In genomic region chr7:50205268-50205667, GRCm38 (mm10) we compare ENCODE assay signal across 8 mouse cellular contexts.
DNase-seq lines count a peak whose midpoint lies in the region; ATAC-seq lines count a peak whose summit lies in the region.

No protein-coding gene starts in this region.

- peak; percentile 6 to 44 for DNase-seq in layer of hippocampus, adult 18-20 months (ENCODE audit: low spot score in 2 of 2)
- DNase-seq in layer of hippocampus, adult 9-10 months (ENCODE audit: low spot score), result no peak
- peak; percentile 66 for DNase-seq in heart, adult 8-10 months (ENCODE audit: low spot score)
- DNase-seq in skeletal muscle tissue, adult 2 months (ENCODE audit: low read depth, low spot score), result peak; percentile 14
- DNase-seq in MN1 (ENCODE audit: low spot score), result no peak
- DNase-seq in c-Kit-positive CD71-positive TER-119-positive erythroid progenitor cells, embryonic 14.5 days (ENCODE audit: low spot score), result no peak
- no peak for DNase-seq in spleen, postnatal 4 days (ENCODE audit: low spot score in 2 of 2)

- peak; percentile 74 for ATAC-seq in kidney, embryonic 16.5 days (ENCODE audit: low FRiP score, low TSS enrichment)

- no peak overlapping the region for H3K4me3 ChIP-seq in kidney, embryonic 16.5 days (ENCODE audit: low read length)

- no peaks in the 10 kb centered on the region for H3K27me3 ChIP-seq in kidney, embryonic 16.5 days (ENCODE audit: insufficient read depth, low read length)

- no peak overlapping the region for H3K4me2 ChIP-seq in kidney, embryonic 16.5 days (replicated peaks; ENCODE audit: low read depth, low read length)

- 42% methylated on average over 2 of the region's 2 CpGs for WGBS in kidney, embryonic 16.5 days

- H3K4me1 ChIP-seq in kidney, embryonic 16.5 days (ENCODE audit: insufficient read depth, low read length), result peaks cover 5% of the 10 kb centered on the region; the same call in 1 of the 2 replicates

- no peak overlapping the region for H3K9ac ChIP-seq in kidney, embryonic 16.5 days (replicated peaks; ENCODE audit: low read length)

- 0 out of 2 replicates have a peak overlapping the region, but pooled peaks have one; percentile 46 for H3K27ac ChIP-seq in kidney, embryonic 16.5 days (ENCODE audit: low read length)

- H3K9me3 ChIP-seq in kidney, embryonic 16.5 days (ENCODE audit: low read length), result no peaks in the 10 kb centered on the region

- H3K36me3 ChIP-seq in kidney, embryonic 16.5 days (ENCODE audit: insufficient read depth, low read length), result no peaks in the 10 kb centered on the region

Comparison
In these comparisons a context has a peak if more than half of its experiments do, and no peak if none do; other contexts are left out.
1. DNase-seq: peak in layer of hippocampus, adult 18-20 months (2 of 2), heart, adult 8-10 months (single experiment) and skeletal muscle tissue, adult 2 months (single experiment); none in layer of hippocampus, adult 9-10 months (single experiment), MN1 (single experiment), c-Kit-positive CD71-positive TER-119-positive erythroid progenitor cells, embryonic 14.5 days (single experiment) and spleen, postnatal 4 days (0 of 2).